Mouse (Mus musculus) limb, embryonic 14.5 days (tissue): ENCODE results near the gene Snf8. TPM values are rescaled to one million over a fixed set of nuclear protein-coding genes. Genes with fewer than 3 reads are reported as not detected.

ENCODE experiments used
- ATAC-seq: fragments of 200-750 bp; cut with Nextera tagmentation; 2 replicates; pipeline ENCODE4 v1.8.0; 2017; ENCODE audit warnings: low read depth, moderate number of reproducible peaks, moderate TSS enrichment; ENCODE audit not compliant: low FRiP score
- DNase-seq: peaks from one replicate; pipeline ENCODE4 v3.0.0-alpha.2; 2015; ENCODE audit warnings: low spot score
- H3K27ac ChIP-seq: fragments of 300-500 bp; sonication (generic); replicated peaks from 2 replicates; pipeline ENCODE4 v1.5.1; 2014; ENCODE audit warnings: low read depth, mild to moderate bottlenecking, low read length, moderate library complexity, mixed read lengths
- H3K27me3 ChIP-seq: fragments of 300-500 bp; sonication (generic); 2 replicates; pipeline ENCODE4 v1.6.1; 2014; ENCODE audit warnings: low read length, mixed read lengths; ENCODE audit not compliant: control insufficient read depth, insufficient read depth
- H3K36me3 ChIP-seq: fragments of 300-500 bp; sonication (generic); 2 replicates; pipeline ENCODE4 v1.6.1; 2014; ENCODE audit warnings: mild to moderate bottlenecking, low read length, moderate library complexity, mixed read lengths; ENCODE audit not compliant: control insufficient read depth, insufficient read depth
- H3K4me1 ChIP-seq: fragments of 300-500 bp; sonication (generic); 2 replicates; pipeline ENCODE4 v1.6.1; 2014; ENCODE audit warnings: antibody characterized with exemption, low read length, mixed read lengths; ENCODE audit not compliant: control insufficient read depth, insufficient read depth
- H3K4me2 ChIP-seq: fragments of 300-500 bp; sonication (generic); replicated peaks from 2 replicates; pipeline ENCODE4 v1.6.1; 2014; ENCODE audit warnings: low read depth, mild to moderate bottlenecking, low read length, moderate library complexity; ENCODE audit not compliant: severe bottlenecking
- H3K4me3 ChIP-seq: fragments of 300-500 bp; sonication (generic); replicated peaks from 2 replicates; pipeline ENCODE4 v1.5.1; 2014; ENCODE audit warnings: low read length
- H3K9ac ChIP-seq: fragments of 300-500 bp; sonication (generic); 2 replicates; pipeline ENCODE4 v1.6.1; 2014; ENCODE audit warnings: mild to moderate bottlenecking, low read depth, low read length, moderate library complexity; ENCODE audit not compliant: severe bottlenecking
- H3K9me3 ChIP-seq: fragments of 300-500 bp; sonication (generic); 2 replicates; pipeline ENCODE4 v1.6.1; 2016; ENCODE audit warnings: low read length; ENCODE audit not compliant: control insufficient read depth
- POLR2A ChIP-seq: fragments of 200-500 bp; IDR thresholded peaks from 2 replicates; pipeline ENCODE4 v1.8.0; 2012; ENCODE audit warnings: inconsistent platforms, mild to moderate bottlenecking, moderate library complexity, borderline replicate concordance; ENCODE audit not compliant: insufficient read depth, insufficient read length; ENCODE audit errors: extremely low read depth
- WGBS: fragments of 180-500 bp; shearing (Covaris S2); extraction: QIAGEN DNeasy Blood & Tissue Kit; methylation state at CpG from one replicate; pipeline ENCODE4 v1.1.7; 2014; 5-methylcytosine and 5-hydroxymethylcytosine counted together
- polyA plus RNA-seq, 2 experiments: library from polyadenylated mRNA; depleted of rRNA in 1 of 2; stranded (reverse) in 1 of 2; unstranded in 1 of 2; fragments of >200 nt; fragmentation: Nextera tagmentation in 1 of 2; extraction: Ambion mirVana in 1 of 2; gene quantifications; 2 replicates each; pipeline versions ENCODE4 v1.2.1 to v1.2.3; 2012 to 2014

The Snf8 gene
- polyA plus RNA-seq, 2 experiments: 40.0 to 41.6 TPM

DNA sequence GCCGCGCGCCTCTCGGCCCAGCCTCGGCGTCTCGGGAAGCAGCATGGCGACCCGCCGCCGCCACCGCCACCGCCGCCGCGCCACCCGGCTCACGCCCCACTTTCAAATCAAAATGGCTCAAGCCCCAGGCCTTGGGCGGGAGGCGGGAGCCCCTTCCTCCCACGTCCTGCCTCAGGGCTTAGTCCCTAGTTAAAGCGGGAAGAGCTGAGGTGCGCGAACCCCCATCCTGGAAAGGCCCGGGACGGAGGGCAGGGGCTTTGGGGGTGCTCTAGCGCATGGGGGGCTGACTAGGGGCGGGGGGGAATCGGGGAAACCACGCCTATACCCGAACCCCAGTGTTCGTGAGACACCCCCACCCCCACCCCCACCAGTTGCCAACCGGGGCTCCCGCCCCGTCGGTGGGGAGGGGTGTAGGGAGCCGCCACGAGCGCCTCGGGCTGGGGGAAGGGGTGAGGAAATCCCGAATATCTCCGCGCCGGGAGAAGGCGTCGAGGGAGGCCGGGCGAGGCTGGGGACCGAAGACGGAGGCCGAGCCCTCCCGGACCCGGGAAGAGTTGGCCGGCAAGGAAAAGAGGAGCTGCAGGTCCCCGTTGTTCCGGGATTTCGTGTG is 29.8 kb upstream of the Snf8 start:
- Histone ChIP-seq H3K27me3 (no peaks in the 10 kb centered on the region), H3K4me2 (peak overlapping the region; percentile 86), H3K27ac (peak overlapping the region; percentile 96), H3K4me1 (peaks cover 32% of the 10 kb centered on the region), H3K36me3 (peaks cover 7% of the 10 kb centered on the region; the same call in 1 of the 2 replicates), H3K9me3 (no peaks in the 10 kb centered on the region), H3K9ac (peak overlapping the region; percentile 95), H3K4me3 (peak overlapping the region; percentile 89)
- 0 out of 2 replicates have a peak, but pooled peaks have one; percentile 7 for ATAC-seq
- 0% methylated on average over 32 of the region's 57 CpGs for WGBS
- peak; percentile 29 for DNase-seq
- TF ChIP-seq POLR2A: no peak

DNA sequence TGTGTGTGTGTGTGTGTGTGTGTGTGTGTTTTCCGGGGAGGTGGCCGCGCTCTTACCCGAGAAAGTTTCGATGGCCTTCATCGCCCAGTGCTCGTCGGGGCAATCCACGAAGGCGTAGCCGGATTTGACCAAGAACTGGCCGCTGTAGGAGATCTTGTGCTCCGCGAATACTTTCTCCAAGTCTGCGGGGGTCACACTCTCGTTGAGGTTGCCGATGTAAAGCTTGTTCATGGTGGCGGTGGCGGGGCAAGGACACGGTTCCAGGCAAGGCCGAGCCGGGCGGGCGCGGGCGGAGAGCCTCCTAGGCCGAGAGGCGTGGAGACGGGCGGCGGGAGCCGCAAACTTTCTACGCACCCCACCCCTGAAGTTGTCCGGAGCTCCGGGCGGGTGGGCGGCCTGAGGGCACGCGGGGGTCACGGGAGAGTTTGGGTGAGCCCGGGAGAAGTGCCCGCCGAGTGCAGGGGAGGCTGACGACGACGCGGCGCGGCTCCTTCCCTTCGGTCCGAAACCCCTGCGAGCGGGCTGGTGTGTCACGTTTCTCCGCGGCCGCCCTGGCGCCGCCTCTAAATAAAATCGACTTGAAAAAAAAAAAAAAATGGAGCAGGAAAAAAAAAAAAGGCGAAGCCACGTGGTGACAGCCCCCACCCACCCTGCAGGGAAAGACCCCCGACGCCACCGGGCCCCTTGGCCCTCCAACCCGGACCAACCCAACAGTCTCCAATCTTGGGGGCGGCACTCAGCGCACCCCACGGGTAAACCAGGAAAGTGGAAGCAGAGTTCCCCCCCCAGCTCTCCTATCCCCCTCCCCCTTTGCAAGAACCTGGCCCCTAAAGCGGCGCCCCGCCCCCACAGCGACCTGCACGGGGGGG is 29.0 kb upstream of the Snf8 start, which contains the start of gene Igf2bp1:
TSS of gene Igf2bp1 (minus strand) at position 538 of the 869 bp plus-strand sequence.
- under 1% methylated on average over 60 of the region's 74 CpGs for WGBS
- H3K27ac ChIP-seq: peak within 1 kb of the TSS; percentile 96
- H3K36me3 ChIP-seq: peaks cover 7% of the 10 kb centered on the region; the same call in 1 of the 2 replicates
- peak; percentile 49; the same call in 1 of the 2 replicates for TF ChIP-seq POLR2A
- peak within 1 kb of the TSS; percentile 95 for H3K9ac ChIP-seq
- ATAC-seq (peak; percentile 53), DNase-seq (peak; percentile 80)
- no peaks in the 10 kb centered on the region for H3K27me3 ChIP-seq
- H3K4me1 ChIP-seq: peaks cover 24% of the 10 kb centered on the region
- peak within 1 kb of the TSS; percentile 89 for H3K4me3 ChIP-seq
- H3K9me3 ChIP-seq: no peaks in the 10 kb centered on the region
- peak within 1 kb of the TSS; percentile 86 for H3K4me2 ChIP-seq

DNA sequence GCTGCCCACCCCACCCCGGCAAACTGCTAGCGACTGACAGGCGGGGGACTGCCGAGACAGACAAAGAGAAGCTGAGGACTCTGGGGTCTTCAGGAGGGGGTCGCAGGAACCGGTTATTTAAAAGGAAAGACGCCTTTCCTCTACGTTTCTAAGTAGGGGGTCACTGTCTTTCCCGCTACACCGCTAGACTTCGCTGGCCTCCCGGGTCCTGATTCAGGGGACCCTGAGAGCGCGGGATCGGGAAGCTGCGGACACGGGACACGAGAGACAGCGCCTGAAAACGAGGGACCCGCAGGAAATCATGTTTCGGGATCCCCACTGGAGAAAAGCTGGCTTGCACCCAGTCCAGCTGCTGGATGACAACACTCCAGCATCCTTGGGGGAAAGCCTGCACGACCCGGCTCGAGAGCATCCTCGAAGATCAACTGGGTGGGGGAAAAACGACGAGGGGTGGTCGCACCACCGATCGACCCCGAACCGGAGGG is 28.3 kb upstream of the Snf8 start:
- Histone ChIP-seq H3K27ac (peak overlapping the region; percentile 96), H3K4me3 (peak overlapping the region; percentile 89), H3K9me3 (no peaks in the 10 kb centered on the region), H3K4me1 (peaks cover 20% of the 10 kb centered on the region), H3K4me2 (peak overlapping the region; percentile 86), H3K9ac (peak overlapping the region; percentile 95), H3K27me3 (no peaks in the 10 kb centered on the region), H3K36me3 (0 out of 2 replicates have a peak, but pooled peaks cover 4% of the 10 kb centered on the region)
- under 1% methylated on average over 30 of the region's 33 CpGs for WGBS
- ATAC-seq (peak; percentile 20), DNase-seq (peak; percentile 50)
- no peak for TF ChIP-seq POLR2A

DNA sequence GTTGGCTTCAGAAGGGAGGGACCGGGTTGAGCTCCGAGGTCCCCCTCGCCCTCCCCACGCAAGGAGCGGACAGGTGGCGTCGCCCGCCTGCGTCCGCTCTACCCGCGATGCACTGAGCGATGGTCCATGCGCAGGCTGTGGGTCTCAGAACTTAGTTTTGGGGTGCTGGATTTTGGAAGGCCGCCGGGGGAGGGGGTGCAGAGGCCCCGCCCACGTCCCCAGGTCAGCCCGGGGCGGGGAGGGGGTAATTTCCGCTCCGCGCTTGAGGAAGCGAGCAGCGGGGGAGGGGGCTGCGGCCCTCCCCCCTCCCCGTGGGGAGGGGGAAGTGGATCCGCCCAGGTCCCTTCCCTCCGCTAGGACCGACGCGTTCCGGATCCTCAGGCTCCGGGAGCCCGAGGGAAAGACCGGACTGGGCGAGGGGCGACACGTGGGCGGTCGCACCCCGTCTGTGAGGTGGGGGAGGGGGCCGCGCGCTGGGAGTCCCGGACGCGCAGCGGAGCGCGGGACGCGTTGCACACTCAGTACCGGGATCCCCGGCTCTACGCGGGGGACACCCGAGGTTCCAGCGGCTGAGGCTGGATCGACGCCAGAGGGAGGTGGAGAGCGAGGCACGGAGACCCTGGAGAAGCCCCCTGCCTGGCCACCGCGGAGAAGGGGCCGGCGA is 27.7 kb upstream of the Snf8 start:
- peak; percentile 79 for DNase-seq
- peak overlapping the region; percentile 86 for H3K4me2 ChIP-seq
- no peaks in the 10 kb centered on the region for H3K27me3 ChIP-seq
- ATAC-seq: peak; percentile 69
- peak overlapping the region; percentile 96 for H3K27ac ChIP-seq
- WGBS: 0% methylated on average over 40 of the region's 67 CpGs
- 0 out of 2 replicates have a peak, but pooled peaks cover under 1% of the 10 kb centered on the region for H3K36me3 ChIP-seq
- peak overlapping the region; percentile 95 for H3K9ac ChIP-seq
- H3K4me3 ChIP-seq: peak overlapping the region; percentile 89
- TF ChIP-seq POLR2A: peak; percentile 32; the same call in 1 of the 2 replicates
- H3K9me3 ChIP-seq: no peaks in the 10 kb centered on the region
- H3K4me1 ChIP-seq: peaks cover 14% of the 10 kb centered on the region
